Mouse (Mus musculus): Measurements from ENCODE around the gene Abcd2. TPM values are rescaled to one million over a fixed set of nuclear protein-coding genes. Genes with fewer than 3 reads are reported as not detected.

Gene Abcd2
- 8.2 and 9.9 TPM in 2 replicates for polyA plus RNA-seq (2015; fragmentation: Nextera tagmentation; extraction: Ambion mirVana)

GRCm38 (mm10) chr15:91191412-91192222, at the start of gene Abcd2:
Gene Abcd2 (minus strand): TSS chr15:91191799.
- peaks cover 19% of the 10 kb centered on the region for H3K4me1 ChIP-seq
- H3K27ac ChIP-seq: peak within 1 kb of the TSS; percentile 79
- no peaks in the 10 kb centered on the region for H3K36me3 ChIP-seq (replicated peaks)
- H3K9ac ChIP-seq: peak within 1 kb of the TSS; percentile 58
- peak; percentile 96 for ATAC-seq (replicated peaks)
- under 1% methylated on average over 22 of the region's 22 CpGs for whole genome bisulfite sequencing
- H3K4me2 ChIP-seq: peak within 1 kb of the TSS; percentile 93
- H3K27me3 ChIP-seq (replicated peaks): no peaks in the 10 kb centered on the region
- H3K9me3 ChIP-seq: no peaks in the 10 kb centered on the region
- peak within 1 kb of the TSS; percentile 55 for H3K4me3 ChIP-seq

- Histone ChIP-seq H3K9ac (no peak overlapping the region), H3K27me3 (replicated peaks) (no peaks in the 10 kb centered on the region), H3K36me3 (replicated peaks) (no peaks in the 10 kb centered on the region), H3K27ac (no peak overlapping the region), H3K4me3 (no peak overlapping the region), H3K4me2 (no peak overlapping the region), H3K4me1 (no peaks in the 10 kb centered on the region), H3K9me3 (no peaks in the 10 kb centered on the region)
- no peak for ATAC-seq (replicated peaks)
- 85% methylated on average over 3 of the region's 3 CpGs for WGBS
Observed at GRCm38 (mm10) chr15:91240683-91241335, 49.2 kb upstream of the Abcd2 start.

- H3K27ac ChIP-seq: no peak overlapping the region
- H3K9me3 ChIP-seq: no peaks in the 10 kb centered on the region
- no peak overlapping the region for H3K4me3 ChIP-seq
- WGBS: 88% methylated on average over 5 of the region's 5 CpGs
- no peak for ATAC-seq (replicated peaks)
- no peaks in the 10 kb centered on the region for H3K27me3 ChIP-seq (replicated peaks)
- no peaks in the 10 kb centered on the region for H3K36me3 ChIP-seq (replicated peaks)
- no peak overlapping the region for H3K4me2 ChIP-seq
- no peak overlapping the region for H3K9ac ChIP-seq
- H3K4me1 ChIP-seq: no peaks in the 10 kb centered on the region
Observed at GRCm38 (mm10) chr15:91237294-91237693, 45.7 kb upstream of the Abcd2 start.

GRCm38 (mm10) chr15:91206518-91206917, 14.9 kb upstream of the Abcd2 start:
- H3K4me2 ChIP-seq: no peak overlapping the region
- H3K4me3 ChIP-seq: no peak overlapping the region
- no peak for ATAC-seq (replicated peaks)
- H3K9ac ChIP-seq: no peak overlapping the region
- no peaks in the 10 kb centered on the region for H3K4me1 ChIP-seq
- no peak overlapping the region for H3K27ac ChIP-seq
- H3K27me3 ChIP-seq (replicated peaks): no peaks in the 10 kb centered on the region
- H3K9me3 ChIP-seq: no peaks in the 10 kb centered on the region
- no peaks in the 10 kb centered on the region for H3K36me3 ChIP-seq (replicated peaks)
- WGBS: 96% methylated on average over 5 of the region's 5 CpGs

- Histone ChIP-seq H3K4me1 (no peaks in the 10 kb centered on the region), H3K4me2 (no peak overlapping the region), H3K9ac (no peak overlapping the region), H3K36me3 (replicated peaks) (no peaks in the 10 kb centered on the region), H3K27ac (no peak overlapping the region), H3K9me3 (no peaks in the 10 kb centered on the region), H3K4me3 (no peak overlapping the region), H3K27me3 (replicated peaks) (no peaks in the 10 kb centered on the region)
- WGBS: 92% methylated on average over 3 of the region's 3 CpGs
- ATAC-seq (replicated peaks): no peak
Observed at GRCm38 (mm10) chr15:91203521-91203920, 11.9 kb upstream of the Abcd2 start.

GRCm38 (mm10) chr15:91202486-91202885, 10.9 kb upstream of the Abcd2 start:
- Histone ChIP-seq H3K4me1 (no peaks in the 10 kb centered on the region), H3K36me3 (replicated peaks) (no peaks in the 10 kb centered on the region), H3K9ac (no peak overlapping the region), H3K4me3 (no peak overlapping the region), H3K4me2 (no peak overlapping the region), H3K27me3 (replicated peaks) (no peaks in the 10 kb centered on the region), H3K27ac (no peak overlapping the region), H3K9me3 (no peaks in the 10 kb centered on the region)
- WGBS: 88% methylated on average over 1 of the region's 1 CpGs
- ATAC-seq (replicated peaks): no peak

- H3K27me3 ChIP-seq (replicated peaks): no peaks in the 10 kb centered on the region
- WGBS: 80% methylated on average over 1 of the region's 1 CpGs
Observed at GRCm38 (mm10) chr15:91200833-91201232, 9.2 kb upstream of the Abcd2 start.

GRCm38 (mm10) chr15:91199256-91199905, 7.8 kb upstream of the Abcd2 start, which contains the start of gene CN725425:
Gene CN725425 (plus strand): TSS chr15:91199494.
- WGBS: 93% methylated on average over 30 of the region's 30 CpGs
- ATAC-seq (replicated peaks): no peak
- H3K4me2 ChIP-seq: no peak within 1 kb of the TSS
- H3K9me3 ChIP-seq: no peaks in the 10 kb centered on the region
- H3K27me3 ChIP-seq (replicated peaks): no peaks in the 10 kb centered on the region
- H3K9ac ChIP-seq: no peak within 1 kb of the TSS
- H3K4me3 ChIP-seq: no peak within 1 kb of the TSS
- no peaks in the 10 kb centered on the region for H3K4me1 ChIP-seq
- H3K27ac ChIP-seq: no peak within 1 kb of the TSS
- H3K36me3 ChIP-seq (replicated peaks): no peaks in the 10 kb centered on the region

More at GRCm38 (mm10) chr15:91200833-91201232, 9.2 kb upstream of the Abcd2 start:
- H3K4me2 ChIP-seq: no peak overlapping the region
- H3K4me1 ChIP-seq: no peaks in the 10 kb centered on the region
- no peak for ATAC-seq (replicated peaks)
- no peak overlapping the region for H3K27ac ChIP-seq
- no peak overlapping the region for H3K4me3 ChIP-seq
- no peaks in the 10 kb centered on the region for H3K9me3 ChIP-seq
- no peak overlapping the region for H3K9ac ChIP-seq
- no peaks in the 10 kb centered on the region for H3K36me3 ChIP-seq (replicated peaks)

GRCm38 (mm10) chr15:91192223-91192598, 612 bp upstream of the Abcd2 start:
- ATAC-seq (replicated peaks): peak; percentile 63
- peak overlapping the region; percentile 58 for H3K9ac ChIP-seq
- WGBS: 10% methylated on average over 7 of the region's 7 CpGs

GRCm38 (mm10) chr15:91190519-91191207, 936 bp downstream of the Abcd2 start:
- WGBS: 12% methylated on average over 17 of the region's 17 CpGs

More at GRCm38 (mm10) chr15:91192223-91192598, 612 bp upstream of the Abcd2 start:
- Histone ChIP-seq H3K36me3 (replicated peaks) (no peaks in the 10 kb centered on the region), H3K9me3 (no peaks in the 10 kb centered on the region), H3K4me2 (peak overlapping the region; percentile 93), H3K4me3 (peak overlapping the region; percentile 55), H3K27me3 (replicated peaks) (no peaks in the 10 kb centered on the region), H3K4me1 (peaks cover 19% of the 10 kb centered on the region), H3K27ac (peak overlapping the region; percentile 79)

GRCm38 (mm10) chr15:91190026-91190425, 1.6 kb downstream of the Abcd2 start:
- Histone ChIP-seq H3K36me3 (replicated peaks) (no peaks in the 10 kb centered on the region), H3K9me3 (no peaks in the 10 kb centered on the region), H3K9ac (peak overlapping the region; percentile 58; the same call in 1 of the 2 replicates), H3K27me3 (replicated peaks) (no peaks in the 10 kb centered on the region), H3K27ac (no peak overlapping the region), H3K4me2 (peak overlapping the region; percentile 93), H3K4me1 (peaks cover 19% of the 10 kb centered on the region), H3K4me3 (peak overlapping the region; percentile 55)
- WGBS: 9% methylated on average over 4 of the region's 4 CpGs
- no peak for ATAC-seq (replicated peaks)

More at GRCm38 (mm10) chr15:91190519-91191207, 936 bp downstream of the Abcd2 start:
- Histone ChIP-seq H3K27me3 (replicated peaks) (no peaks in the 10 kb centered on the region), H3K4me1 (peaks cover 19% of the 10 kb centered on the region), H3K4me2 (peak overlapping the region; percentile 93), H3K4me3 (peak overlapping the region; percentile 55), H3K9me3 (no peaks in the 10 kb centered on the region), H3K36me3 (replicated peaks) (no peaks in the 10 kb centered on the region), H3K9ac (peak overlapping the region; percentile 58), H3K27ac (peak overlapping the region; percentile 79)
- ATAC-seq (replicated peaks): peak; percentile 18; the same call in 1 of the 2 replicates

- no peaks in the 10 kb centered on the region for H3K36me3 ChIP-seq (replicated peaks)
- H3K4me2 ChIP-seq: no peak overlapping the region
- H3K27me3 ChIP-seq (replicated peaks): no peaks in the 10 kb centered on the region
- H3K9me3 ChIP-seq: no peaks in the 10 kb centered on the region
- H3K4me1 ChIP-seq: peaks cover 16% of the 10 kb centered on the region
- no peak overlapping the region for H3K27ac ChIP-seq
- no peak overlapping the region for H3K9ac ChIP-seq
- H3K4me3 ChIP-seq: no peak overlapping the region
- ATAC-seq (replicated peaks): no peak
- WGBS: 82% methylated on average over 6 of the region's 6 CpGs
Observed at GRCm38 (mm10) chr15:91186358-91186757, 5.2 kb downstream of the Abcd2 start.

Measured in midbrain, embryonic 15.5 days (tissue).